Mouse (Mus musculus) C2C12 (cell line): Measurements from ENCODE around the gene Timeless. TPM values are rescaled to one million over a fixed set of nuclear protein-coding genes. Genes with fewer than 3 reads are reported as not detected.

Experiments used
- H3K27me3 ChIP-seq: one replicate; pipeline ENCODE4 v1.6.1; 2011; ENCODE audit not compliant: control insufficient read depth, insufficient read depth, insufficient read length
- H3K36me3 ChIP-seq: one replicate; pipeline ENCODE4 v1.6.1; 2011; ENCODE audit not compliant: control insufficient read depth, insufficient read depth
- H3K4me3 ChIP-seq: one replicate; pipeline ENCODE4 v1.5.1; 2011; ENCODE audit warnings: mild to moderate bottlenecking, control low read depth; ENCODE audit not compliant: poor library complexity, insufficient read depth, severe bottlenecking
- H3K79me2 ChIP-seq: one replicate; pipeline ENCODE4 v1.6.1; 2011; ENCODE audit not compliant: control insufficient read depth, insufficient read depth
- H3K79me3 ChIP-seq: one replicate; pipeline ENCODE4 v1.6.1; 2011; ENCODE audit warnings: low read depth, control low read depth
- H3ac ChIP-seq: one replicate; pipeline ENCODE3; 2011; ENCODE audit warnings: low read depth; ENCODE audit not compliant: control insufficient read depth, insufficient read length
- CEBPB ChIP-seq: IDR thresholded peaks from one replicate; pipeline ENCODE4 v1.6.1; 2011; ENCODE audit warnings: low read depth, mild to moderate bottlenecking, control low read depth, moderate library complexity
- CTCF ChIP-seq: IDR thresholded peaks from one replicate; pipeline ENCODE4 v1.5.1; 2011; ENCODE audit not compliant: control insufficient read depth, insufficient read depth, insufficient read length
- FOSL1 ChIP-seq: IDR thresholded peaks from one replicate; pipeline ENCODE4 v1.8.0; 2011; ENCODE audit warnings: mild to moderate bottlenecking, low read length; ENCODE audit not compliant: poor library complexity, insufficient read depth, severe bottlenecking
- MAX ChIP-seq: IDR thresholded peaks from one replicate; pipeline ENCODE4 v1.6.1; 2011; ENCODE audit warnings: mild to moderate bottlenecking, control low read depth
- MYOD1 ChIP-seq: IDR thresholded peaks from one replicate; pipeline ENCODE4 v1.6.1; 2011; ENCODE audit warnings: low read depth; ENCODE audit not compliant: control insufficient read depth, insufficient read length
- MYOG ChIP-seq: IDR thresholded peaks from one replicate; pipeline ENCODE4 v1.6.1; 2011; ENCODE audit not compliant: control insufficient read depth, insufficient read length; ENCODE audit errors: extremely low read depth
- USF1 ChIP-seq: IDR thresholded peaks from one replicate; pipeline ENCODE4 v1.6.1; 2011; ENCODE audit warnings: low read depth, mild to moderate bottlenecking, control low read depth, moderate library complexity
- polyA plus RNA-seq: library from polyadenylated mRNA; unstranded; fragments of >200 nt; fragmentation: generic; extraction: Trizol; gene quantifications from one replicate; pipeline ENCODE4 v1.2.1, GENCODE M21; 2012; ENCODE audit warnings: missing spikeins

Timeless gene
- polyA plus RNA-seq, 1 experiment = 17.7 TPM

- Histone ChIP-seq H3K79me2 (no peaks in the 10 kb centered on the region), H3ac (no peak overlapping the region), H3K36me3 (no peaks in the 10 kb centered on the region), H3K79me3 (no peaks in the 10 kb centered on the region), H3K4me3 (no peak overlapping the region), H3K27me3 (no peaks in the 10 kb centered on the region)
- TF ChIP-seq CTCF = no peak
- no peak for TF ChIP-seq CEBPB
- TF ChIP-seq MYOG = no peak
- no peak for TF ChIP-seq USF1
- no peak for TF ChIP-seq MAX
- TF ChIP-seq MYOD1 = no peak
Measured at GRCm38 (mm10) chr10:128201856-128202255, 30.0 kb upstream of the Timeless start.

- H3K4me3 ChIP-seq = no peak overlapping the region
- H3K79me3 ChIP-seq = no peaks in the 10 kb centered on the region
- peaks cover 12% of the 10 kb centered on the region for H3K79me2 ChIP-seq
- peaks cover 2% of the 10 kb centered on the region for H3K36me3 ChIP-seq
- TF ChIP-seq MAX (no peak), FOSL1 (no peak), MYOD1 (no peak), CTCF (no peak), USF1 (no peak), MYOG (no peak), CEBPB (no peak)
- H3ac ChIP-seq = no peak overlapping the region
- no peaks in the 10 kb centered on the region for H3K27me3 ChIP-seq
Measured at GRCm38 (mm10) chr10:128204941-128205340, 26.9 kb upstream of the Timeless start.

- TF ChIP-seq CTCF = no peak
- TF ChIP-seq MYOG = no peak
- no peak for TF ChIP-seq MYOD1
- TF ChIP-seq MAX = no peak
- TF ChIP-seq USF1 = no peak
- TF ChIP-seq FOSL1 = no peak
- no peak for TF ChIP-seq CEBPB
- H3K79me3 ChIP-seq = peaks cover 13% of the 10 kb centered on the region
Measured at GRCm38 (mm10) chr10:128208326-128208725, 23.5 kb upstream of the Timeless start.

GRCm38 (mm10) chr10:128209311-128210009 is 22.4 kb upstream of the Timeless start:
- no peaks in the 10 kb centered on the region for H3K27me3 ChIP-seq
- H3K4me3 ChIP-seq = no peak overlapping the region
- TF ChIP-seq MYOD1 (no peak), CTCF (no peak), MAX (no peak), CEBPB (no peak), USF1 (no peak), MYOG (no peak), FOSL1 (no peak)
- peaks cover 13% of the 10 kb centered on the region for H3K79me3 ChIP-seq
- H3K79me2 ChIP-seq = peaks cover 26% of the 10 kb centered on the region
- peaks cover 6% of the 10 kb centered on the region for H3K36me3 ChIP-seq
- H3ac ChIP-seq = no peak overlapping the region

More at GRCm38 (mm10) chr10:128208326-128208725, 23.5 kb upstream of the Timeless start:
- Histone ChIP-seq H3K27me3 (no peaks in the 10 kb centered on the region), H3K4me3 (no peak overlapping the region), H3ac (no peak overlapping the region), H3K79me2 (peaks cover 26% of the 10 kb centered on the region), H3K36me3 (peaks cover 6% of the 10 kb centered on the region)

GRCm38 (mm10) chr10:128210131-128210530 is 21.7 kb upstream of the Timeless start:
- H3K4me3 ChIP-seq = no peak overlapping the region
- no peak for TF ChIP-seq CEBPB
- TF ChIP-seq CTCF = no peak
- no peak for TF ChIP-seq FOSL1
- TF ChIP-seq MYOD1 = no peak
- TF ChIP-seq USF1 = no peak
- no peak for TF ChIP-seq MYOG
- no peak for TF ChIP-seq MAX
- peaks cover 26% of the 10 kb centered on the region for H3K79me2 ChIP-seq

GRCm38 (mm10) chr10:128210954-128211353 is 20.9 kb upstream of the Timeless start:
- TF ChIP-seq CEBPB = peak; percentile 56
- no peak for TF ChIP-seq MYOD1
- peaks cover 13% of the 10 kb centered on the region for H3K79me3 ChIP-seq
- H3K79me2 ChIP-seq = peaks cover 26% of the 10 kb centered on the region
- peak overlapping the region; percentile 78 for H3ac ChIP-seq
- H3K36me3 ChIP-seq = peaks cover 6% of the 10 kb centered on the region
- H3K27me3 ChIP-seq = no peaks in the 10 kb centered on the region
- peak overlapping the region; percentile 67 for H3K4me3 ChIP-seq

More at GRCm38 (mm10) chr10:128210131-128210530, 21.7 kb upstream of the Timeless start:
- Histone ChIP-seq H3K27me3 (no peaks in the 10 kb centered on the region), H3ac (no peak overlapping the region), H3K79me3 (peaks cover 13% of the 10 kb centered on the region), H3K36me3 (peaks cover 6% of the 10 kb centered on the region)
